Mouse (Mus musculus): ENCODE measurements at regions not wholly inside any gene's neighbourhood (a gene's known extent, or its start where the extent isn't known, plus 50 kb on each side); places are given as distances from the start of the nearest gene placed in this dataset.
"Not testable (repeated sequence)": the region's sequence is repeated elsewhere in the genome, so short reads cannot be mapped to it uniquely, and the experiment has no call there.

DNA sequence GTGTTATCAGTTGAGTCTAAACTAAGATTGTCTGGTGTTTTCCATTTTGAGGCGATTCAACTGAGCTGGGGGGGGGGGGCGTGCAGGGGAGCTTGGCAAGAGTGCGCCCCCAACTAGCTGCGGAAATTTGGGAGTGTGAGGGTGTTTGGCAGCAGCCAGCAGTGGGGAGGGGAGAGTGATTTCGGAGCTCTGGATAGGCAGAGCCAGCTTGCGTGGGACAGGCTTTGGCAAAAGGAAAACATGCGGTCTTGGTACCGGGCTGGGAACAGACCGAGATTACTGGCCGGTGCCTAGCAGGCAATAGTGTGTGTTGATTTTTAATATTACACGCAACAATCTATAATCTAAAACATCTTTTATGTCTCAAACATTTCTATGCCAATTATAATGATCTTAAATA, 199.4 kb upstream of the Cdk6 start:
- DNase-seq (ENCODE audit: extremely low read depth, low read depth), result not testable (repeated sequence)

DNA sequence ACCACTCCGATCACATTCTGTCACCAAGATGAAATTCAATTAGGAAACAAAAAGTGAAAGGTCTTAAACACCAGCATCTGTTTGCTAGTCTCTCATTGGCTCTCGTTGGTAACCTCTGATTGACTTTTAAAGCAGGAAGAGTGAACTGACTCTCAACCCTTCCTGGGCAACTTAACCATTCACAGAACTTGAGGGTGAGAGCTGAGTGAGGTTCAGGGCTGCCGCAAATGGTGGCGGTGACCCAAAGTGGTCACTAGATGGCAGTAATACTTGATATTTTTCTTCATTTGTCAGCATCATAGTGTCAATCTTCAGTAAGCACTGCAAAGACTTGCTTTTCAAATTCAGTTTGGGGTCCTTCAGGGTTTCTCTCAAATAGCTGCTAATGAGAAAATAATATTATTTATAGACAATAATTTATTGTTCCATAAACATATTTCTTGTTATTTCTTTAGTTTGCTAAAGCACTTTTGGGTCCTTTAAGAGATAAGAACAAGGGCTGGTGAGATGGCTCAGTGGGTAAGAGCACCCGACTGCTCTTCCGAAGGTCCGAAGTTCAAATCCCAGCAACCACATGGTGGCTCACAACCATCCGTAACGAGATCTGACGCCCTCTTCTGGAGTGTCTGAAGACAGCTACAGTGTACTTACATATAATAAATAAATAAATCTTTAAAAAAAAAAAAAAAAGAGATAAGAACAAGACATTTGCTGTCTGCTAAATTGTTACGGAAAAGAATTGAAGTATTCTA, 194.6 kb upstream of the Cdk6 start:
- peak; percentile 24 for DNase-seq (ENCODE audit: extremely low read depth, low read depth)

DNA sequence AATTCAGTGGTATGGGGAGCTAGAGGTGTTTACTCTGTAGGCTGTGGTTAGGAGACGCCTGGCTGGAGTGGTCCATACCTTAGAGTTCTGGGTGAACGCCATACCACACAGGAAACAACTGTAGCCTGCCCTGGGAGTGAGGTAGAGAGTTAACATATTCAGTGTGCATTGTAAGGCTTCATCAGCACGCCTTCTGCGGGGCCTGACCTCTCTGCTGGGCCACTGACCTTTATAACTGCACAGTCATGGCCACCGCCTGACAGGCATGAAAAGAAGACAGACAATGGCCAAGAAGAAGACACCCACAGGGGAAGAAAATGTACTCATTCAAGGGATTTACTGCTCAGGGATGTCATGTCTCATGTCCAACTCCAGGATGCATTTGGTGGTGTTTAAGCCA, 191.4 kb upstream of the Cdk6 start:
- DNase-seq (ENCODE audit: extremely low read depth, low read depth), result not testable (repeated sequence)

DNA sequence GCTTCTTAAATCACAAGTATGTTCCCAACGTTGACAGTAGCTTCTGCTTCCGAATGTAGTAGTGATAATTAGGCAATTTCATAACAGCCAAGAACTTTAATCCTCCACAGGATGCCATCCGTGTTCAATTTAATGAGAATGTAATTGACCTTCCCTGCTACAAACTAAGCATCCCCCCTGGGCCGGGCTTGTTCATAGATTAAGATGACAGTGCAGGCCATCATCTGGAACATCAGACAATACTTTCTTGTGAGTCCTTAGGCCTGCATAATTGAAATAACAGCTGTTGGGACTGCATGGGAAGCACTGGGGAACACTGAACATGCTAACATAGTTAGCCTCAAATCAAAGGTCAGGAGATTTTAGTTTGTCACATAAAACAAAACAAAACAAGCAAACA, 190.5 kb upstream of the Cdk6 start:
- not testable (repeated sequence) for DNase-seq (ENCODE audit: extremely low read depth, low read depth)

DNA sequence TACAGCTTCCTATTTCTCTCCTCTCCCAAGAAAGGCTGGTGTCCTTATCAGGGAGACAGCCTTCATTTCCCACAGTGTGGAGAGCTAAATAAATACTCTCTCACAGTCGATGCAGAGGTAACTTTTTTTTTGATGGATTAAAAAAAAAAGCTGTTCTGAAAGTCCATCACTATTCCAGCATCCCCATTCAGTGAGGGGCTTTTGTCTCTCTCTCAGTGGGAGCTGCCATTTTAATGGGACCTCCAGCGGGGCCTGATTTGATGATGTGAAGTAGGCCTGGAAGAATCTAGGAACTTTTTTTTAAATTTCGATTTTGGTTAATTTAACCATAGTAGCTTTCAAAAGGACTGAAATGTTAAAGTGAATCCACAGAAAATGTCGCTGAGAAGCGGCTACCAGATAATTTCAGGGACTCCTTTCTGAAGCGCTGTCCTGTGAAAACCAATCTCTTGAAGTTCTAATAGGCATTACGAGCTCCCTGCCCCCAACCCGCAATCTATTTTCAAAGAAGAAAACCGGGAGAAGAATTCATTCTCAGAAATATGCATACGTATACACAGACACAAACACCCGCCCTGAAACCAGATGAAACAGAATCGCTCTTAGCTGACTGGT, 189.6 kb upstream of the Cdk6 start:
- not testable (repeated sequence) for DNase-seq (ENCODE audit: extremely low read depth, low read depth)

DNA sequence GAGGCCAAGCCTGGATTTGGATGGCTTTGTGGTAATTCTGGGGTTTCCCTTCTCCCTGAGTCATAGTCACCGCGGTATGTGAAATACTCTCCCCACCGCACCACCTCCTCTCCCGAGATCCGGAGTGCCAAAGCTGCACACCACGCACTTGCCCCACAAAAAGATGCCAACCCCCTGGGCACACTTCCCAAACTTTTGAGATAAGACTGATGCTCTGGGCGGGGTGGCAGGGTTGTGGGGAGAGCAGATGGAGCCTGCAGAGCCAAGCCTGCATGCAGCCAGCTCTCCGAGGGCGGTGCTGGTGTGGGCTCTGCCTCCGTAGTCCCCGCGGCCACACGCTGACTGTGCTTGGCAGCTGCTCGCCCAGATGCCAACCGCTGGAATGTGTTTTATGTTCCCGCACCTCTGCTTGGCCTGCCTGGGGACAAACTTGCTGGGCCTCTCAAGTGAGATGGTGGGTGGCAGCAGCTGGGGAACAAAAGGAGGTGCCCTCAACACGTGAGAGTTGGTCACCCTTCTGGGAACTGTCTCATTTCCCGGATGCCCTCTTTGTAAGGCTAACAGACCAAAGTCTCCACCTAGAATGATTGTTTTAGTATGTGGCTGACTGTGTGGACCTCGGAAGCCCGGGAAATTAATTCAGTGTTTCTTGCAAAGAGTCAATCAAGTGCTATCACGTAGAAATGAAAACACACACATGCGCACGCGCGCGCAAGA, 189.0 kb upstream of the Cdk6 start:
- peak; percentile 7 for DNase-seq (ENCODE audit: extremely low read depth, low read depth)

DNA sequence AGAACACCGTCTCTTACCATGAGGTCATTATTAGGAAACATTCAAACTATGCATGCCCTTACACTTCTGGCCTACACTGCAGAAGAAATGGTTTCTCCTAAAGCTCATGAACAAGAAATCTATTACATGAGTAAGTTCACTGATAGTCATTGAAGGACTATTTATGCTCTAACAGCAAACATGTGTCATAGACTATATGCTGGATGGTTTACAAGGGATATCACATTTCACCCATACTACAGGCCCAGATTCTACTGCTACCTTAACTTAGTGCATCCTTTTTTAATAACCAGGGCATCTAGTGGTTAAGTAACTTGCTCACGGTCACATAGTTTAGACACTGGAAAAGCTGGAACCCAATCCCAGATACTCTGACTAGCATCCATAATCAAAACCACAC, 175.8 kb upstream of the Cdk6 start:
- not testable (repeated sequence) for DNase-seq (ENCODE audit: extremely low read depth, low read depth)

DNA sequence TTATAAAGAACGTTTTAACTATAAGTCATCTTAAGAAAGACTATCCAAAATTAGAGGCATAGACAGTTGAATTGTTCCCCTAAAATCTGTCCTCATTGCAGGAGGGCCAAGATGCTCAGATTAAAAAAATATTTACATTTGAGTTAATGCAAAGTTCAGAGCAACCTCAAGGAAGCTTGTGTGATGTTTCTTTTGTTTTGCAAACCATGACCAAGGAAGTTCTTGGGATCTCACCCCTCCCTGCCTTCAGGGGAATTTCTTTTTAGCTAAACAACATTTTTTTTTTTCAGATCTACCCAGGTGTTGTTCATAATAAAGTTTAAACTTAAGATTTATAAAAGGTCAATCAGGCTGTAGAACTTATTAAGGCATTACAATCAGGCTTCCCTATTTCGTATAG, 174.8 kb upstream of the Cdk6 start:
- DNase-seq (ENCODE audit: extremely low read depth, low read depth), result not testable (repeated sequence)

DNA sequence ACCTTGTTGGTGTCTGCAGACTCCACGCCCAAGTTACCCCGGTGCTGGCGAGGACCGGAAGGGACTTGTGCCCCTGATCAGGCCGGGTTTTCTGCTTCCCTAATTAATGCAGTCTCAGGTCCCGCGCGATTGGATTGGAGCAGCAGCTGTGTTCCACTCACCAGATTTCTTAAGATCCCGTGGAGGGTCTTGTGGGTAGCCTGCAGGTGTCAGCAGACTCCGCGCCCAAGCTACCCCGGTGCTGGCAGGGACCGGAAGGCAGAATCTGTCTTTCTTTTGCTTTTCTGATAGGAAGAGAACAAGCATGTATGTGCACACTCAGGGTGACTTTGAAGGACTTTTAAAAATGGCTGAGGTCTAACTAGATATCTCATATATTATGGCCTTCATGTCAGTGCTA, 147.7 kb upstream of the Cdk6 start:
- not testable (repeated sequence) for DNase-seq (ENCODE audit: extremely low read depth, low read depth)

DNA sequence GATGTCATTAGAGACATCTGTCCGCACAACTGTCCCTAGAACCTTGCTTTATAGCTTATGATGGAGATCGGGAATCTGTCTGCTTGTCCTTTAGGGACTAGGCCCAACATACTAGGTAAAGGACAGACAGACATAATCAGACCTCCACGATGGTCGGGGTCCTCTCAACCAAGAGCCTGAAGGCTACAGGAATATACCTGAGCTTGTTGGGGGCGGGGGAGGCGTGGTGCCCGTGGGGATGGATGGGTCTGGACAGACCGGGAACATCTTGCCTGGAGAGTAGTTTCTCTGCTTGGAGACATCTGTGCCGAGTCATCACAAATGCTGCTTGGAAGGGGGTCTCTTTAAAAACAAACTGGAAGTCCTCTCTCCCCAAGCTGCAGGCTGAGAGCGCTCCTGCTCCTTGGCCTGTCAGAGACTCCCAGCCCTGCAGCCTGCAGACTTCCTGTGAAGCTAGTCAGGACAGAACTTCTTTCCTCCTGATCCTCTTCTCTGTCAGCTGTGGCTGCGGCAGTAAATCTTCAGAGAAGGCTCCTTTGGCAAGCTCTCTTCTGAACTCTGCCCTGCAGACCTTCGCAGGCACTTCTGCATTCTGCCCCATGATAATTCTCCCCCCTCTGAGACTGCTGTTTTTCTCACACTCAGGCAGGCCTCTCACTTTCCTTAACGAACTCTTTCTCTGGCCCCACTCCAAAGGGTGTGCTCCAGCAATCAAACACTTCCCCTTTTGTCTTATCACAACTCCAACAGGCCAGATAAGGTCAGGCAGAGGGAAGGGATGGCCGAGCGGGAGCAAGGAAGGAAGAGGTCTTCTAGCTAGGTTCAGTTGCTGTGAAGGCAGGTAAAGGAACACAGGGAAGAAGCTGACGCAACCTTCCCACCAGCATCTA, 143.1 kb upstream of the Cdk6 start:
- peak; percentile 97 for DNase-seq (ENCODE audit: extremely low read depth, low read depth)

DNA sequence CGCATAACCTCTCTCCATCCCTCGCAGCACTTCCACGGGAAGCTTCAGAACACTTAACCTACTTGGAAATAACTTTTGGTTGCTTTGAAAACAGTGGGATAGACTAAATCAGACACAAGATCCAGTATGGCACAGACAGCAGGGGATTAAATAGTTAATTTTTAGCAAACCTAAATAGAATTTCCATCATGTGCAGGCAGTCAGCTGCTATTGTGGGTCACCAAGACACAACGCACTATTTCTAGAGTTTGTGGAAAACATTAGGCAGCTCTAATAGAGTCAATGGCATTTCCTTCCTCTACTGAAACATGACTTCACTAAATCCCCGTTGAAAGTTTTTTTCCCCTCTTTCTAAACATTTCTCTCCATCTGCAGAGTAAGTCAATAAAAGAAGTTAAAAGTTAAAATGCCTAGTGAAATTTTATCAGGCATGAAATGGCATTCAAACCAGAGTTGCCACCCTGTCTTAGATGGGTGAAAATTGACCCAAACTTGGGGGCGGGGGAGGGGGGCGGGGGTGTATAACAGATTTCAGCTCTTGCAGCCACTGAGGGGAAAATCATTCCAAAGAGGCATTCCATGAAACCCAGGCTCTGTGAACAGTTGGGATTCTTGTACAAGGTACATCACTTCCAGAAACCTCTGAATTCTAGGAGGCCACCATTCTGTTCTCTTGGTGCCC, 142.3 kb upstream of the Cdk6 start:
- DNase-seq (ENCODE audit: extremely low read depth, low read depth), result not testable (repeated sequence)

DNA sequence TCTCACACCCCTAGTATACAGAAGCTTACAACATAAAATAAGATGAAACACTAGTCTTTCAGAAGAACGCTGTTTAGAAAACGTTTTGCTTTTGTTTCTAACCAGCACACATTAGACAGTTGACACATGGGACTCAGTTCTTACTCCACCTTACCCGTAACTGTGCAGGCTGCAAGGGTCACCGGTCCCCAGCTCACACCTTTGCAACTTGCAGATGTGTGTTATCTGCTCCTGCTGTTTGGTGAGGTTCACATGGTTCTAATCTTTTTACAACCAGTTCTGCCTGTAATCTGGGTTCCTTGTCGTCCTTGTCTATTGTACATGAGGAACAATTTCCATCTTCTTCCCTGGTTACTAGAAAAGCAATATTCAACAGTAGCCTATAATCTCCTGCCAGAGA, 135.1 kb upstream of the Cdk6 start:
- DNase-seq (ENCODE audit: extremely low read depth, low read depth), result not testable (repeated sequence)

DNA sequence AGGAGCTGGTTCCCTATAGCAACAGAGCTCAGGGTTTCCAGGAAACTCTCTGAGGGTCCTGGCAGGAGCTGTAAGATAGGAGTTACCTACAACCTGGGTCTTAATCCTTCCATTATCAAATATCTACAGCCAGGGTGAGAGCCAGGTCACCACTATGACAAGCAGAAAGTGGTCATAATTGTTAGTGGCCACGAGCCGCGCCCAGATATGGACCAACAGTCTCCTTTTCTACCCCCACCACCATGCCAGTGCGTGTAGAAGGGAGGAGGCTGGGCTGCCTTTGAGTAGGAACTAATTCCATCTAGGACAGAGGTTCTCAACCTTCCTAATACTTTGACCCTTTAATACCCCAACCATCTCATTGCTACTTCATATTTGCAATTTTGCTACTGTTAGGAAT, 133.0 kb upstream of the Cdk6 start:
- DNase-seq (ENCODE audit: extremely low read depth, low read depth), result not testable (repeated sequence)

DNA sequence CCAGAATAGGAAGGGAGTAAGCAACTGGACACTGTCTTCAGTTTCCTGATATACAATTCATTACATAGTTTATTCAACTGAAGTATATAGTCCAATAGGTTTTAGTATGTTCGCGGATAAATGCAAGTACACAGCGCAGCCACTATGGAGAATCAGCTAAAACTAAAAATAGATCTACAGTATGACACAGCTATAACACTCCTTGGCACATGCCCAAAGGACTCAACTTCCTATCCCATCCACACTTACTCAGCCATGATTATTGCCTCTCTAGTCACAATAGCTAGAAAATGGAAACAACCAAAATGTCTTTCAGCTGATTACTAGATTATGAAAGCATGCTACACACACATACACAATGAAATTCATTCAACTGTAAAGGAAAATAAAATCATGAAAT, 130.0 kb upstream of the Cdk6 start:
- no peak for DNase-seq (ENCODE audit: extremely low read depth, low read depth)

DNA sequence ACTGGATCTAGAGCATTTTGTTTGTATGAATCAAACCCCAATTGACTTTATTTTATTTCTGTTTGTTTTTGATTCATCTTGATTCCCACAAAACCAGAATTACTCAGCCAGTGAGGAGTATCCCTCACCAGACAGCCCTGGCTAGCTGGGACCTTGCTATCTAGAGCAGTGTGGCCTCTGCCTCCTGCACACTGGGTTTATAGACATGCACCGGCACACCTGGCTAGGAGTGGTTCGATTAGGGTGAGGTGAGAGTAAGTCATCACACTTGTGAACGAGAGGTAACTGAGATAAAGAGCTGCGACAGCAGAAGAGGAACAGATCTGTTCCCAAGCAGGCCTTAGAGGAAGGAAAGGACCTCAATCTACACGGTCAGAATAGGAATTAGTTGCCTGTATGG, 125.2 kb upstream of the Cdk6 start:
- no peak for DNase-seq (ENCODE audit: extremely low read depth, low read depth)

DNA sequence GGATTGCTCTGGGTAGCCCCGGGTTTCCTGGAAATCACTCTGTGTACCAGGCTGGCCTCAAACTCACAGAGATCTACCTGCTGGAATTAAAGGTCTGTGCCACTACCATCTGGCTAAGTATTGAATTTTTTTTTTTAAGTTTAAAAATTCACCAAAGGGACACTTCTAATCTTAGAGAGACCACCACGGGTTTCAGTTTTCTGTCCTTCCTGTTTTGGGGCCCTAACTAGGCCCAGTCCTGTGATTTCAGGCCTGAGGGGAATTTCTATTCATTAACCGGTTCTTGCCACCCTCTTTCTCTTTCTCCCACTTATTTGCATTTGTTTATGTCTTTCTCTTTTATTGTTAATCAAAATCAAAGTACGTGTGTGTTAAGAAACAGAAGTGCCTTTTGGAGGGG, 122.1 kb upstream of the Cdk6 start:
- no peak for DNase-seq (ENCODE audit: extremely low read depth, low read depth)

DNA sequence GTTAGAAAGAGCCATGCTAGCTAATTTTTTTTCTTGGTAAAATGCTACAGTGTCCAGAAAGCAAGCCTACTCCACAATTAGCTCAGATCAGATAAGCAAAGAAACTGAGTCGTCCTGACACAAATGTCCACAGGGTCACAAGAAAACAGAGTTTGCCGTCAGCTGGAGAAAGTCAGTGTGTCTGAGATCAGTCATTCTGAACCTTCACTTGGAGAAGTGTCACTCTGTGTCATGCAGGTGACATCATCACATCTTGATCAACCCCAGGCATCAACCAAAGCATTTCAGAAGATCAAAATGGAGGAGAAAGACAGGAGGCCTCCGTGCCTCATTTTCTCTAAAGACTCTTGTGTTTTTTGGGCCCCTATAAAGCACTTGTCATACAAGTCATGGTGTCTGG, 121.5 kb upstream of the Cdk6 start:
- DNase-seq (ENCODE audit: extremely low read depth, low read depth), result no peak

DNA sequence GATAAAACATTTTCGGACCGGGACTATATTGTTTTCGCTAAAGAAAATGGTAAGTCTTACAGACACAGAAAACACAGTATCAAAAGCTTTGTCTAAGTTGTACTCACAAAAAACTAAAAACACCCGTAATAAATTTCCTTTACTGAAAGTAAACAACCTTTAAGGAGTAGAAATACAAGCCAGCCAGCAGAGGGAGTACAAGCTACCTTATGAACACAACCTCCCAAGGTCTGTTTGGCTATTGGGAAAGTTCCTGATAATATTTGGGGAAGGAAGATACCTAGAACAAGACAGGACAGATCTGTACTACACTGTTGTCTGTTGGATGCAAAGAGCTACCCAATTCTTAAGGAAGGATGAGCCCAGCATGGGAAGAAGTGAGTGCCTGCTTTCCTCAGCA, 117.5 kb upstream of the Cdk6 start:
- peak; percentile 25 for DNase-seq (ENCODE audit: extremely low read depth, low read depth)

DNA sequence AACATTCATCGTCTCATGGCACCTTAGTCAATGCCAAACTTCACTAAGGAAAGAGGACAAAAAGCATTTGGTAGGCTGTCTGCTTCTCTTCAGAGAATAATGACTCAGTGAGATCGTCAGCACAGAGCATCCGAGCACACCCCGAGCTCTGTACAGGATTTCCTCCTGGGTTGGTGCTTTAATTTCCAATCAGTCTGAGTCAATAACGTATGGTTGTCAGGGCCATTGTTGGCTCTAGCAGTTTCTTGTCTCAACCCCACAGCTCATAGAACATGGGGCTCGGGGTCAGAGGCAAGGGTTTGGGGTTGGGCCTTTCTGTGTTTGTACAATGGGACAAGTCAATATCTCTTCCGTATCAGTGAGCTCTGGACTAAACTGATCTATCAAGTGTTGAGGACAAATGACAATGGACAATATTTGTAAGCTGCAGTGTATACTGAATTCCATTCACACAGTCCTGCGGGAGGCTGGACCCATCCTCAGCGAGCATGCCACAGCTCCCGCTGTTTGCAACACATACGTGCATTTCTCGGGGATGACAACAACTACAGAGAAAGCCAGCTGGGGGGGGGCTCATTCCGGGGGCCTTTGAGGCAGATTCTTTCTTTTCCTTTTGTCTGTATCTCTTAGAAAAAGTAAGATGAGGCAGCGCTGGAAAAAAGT, 116.8 kb upstream of the Cdk6 start:
- DNase-seq (ENCODE audit: extremely low read depth, low read depth), result not testable (repeated sequence)

DNA sequence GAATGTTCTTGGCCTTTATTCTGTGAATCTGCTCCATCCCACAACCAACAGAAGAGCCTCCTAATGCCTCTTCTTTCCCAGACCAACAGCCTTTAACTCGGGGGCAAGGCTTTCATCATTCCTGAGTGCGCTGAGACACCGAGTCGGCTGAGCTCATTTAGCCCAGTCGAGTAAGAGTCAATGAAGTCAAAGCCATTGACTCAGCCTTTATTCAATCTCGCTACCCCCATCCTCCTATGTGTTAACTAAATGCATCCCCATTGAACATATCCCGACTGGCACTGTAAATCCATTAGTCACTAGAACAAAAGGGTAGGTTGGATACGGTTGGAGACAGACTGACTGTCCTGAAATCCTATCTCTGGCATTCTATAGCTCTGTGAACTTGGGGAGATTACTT, 115.9 kb upstream of the Cdk6 start:
- DNase-seq (ENCODE audit: extremely low read depth, low read depth), result not testable (repeated sequence)

All from MEL-GATA-1-ER (cell line).